Mouse (Mus musculus): ENCODE measurements around the gene Fdxr.

Fdxr gene

GRCm38 (mm10) chr11:115289885-115290284 lies 13.0 kb upstream of the Fdxr start:
- no peak for DNase-seq (ENCODE audit: low spot score)

GRCm38 (mm10) chr11:115288305-115288704 lies 11.5 kb upstream of the Fdxr start:
- DNase-seq (ENCODE audit: low spot score) = no peak

- DNase-seq (ENCODE audit: low spot score) = no peak
These were observed 10.5 kb upstream of the Fdxr start for GRCm38 (mm10) chr11:115287386-115287785.

GRCm38 (mm10) chr11:115286201-115286993 lies 9.5 kb upstream of the Fdxr start:
- no peak for DNase-seq (ENCODE audit: low spot score)

GRCm38 (mm10) chr11:115285282-115285681 lies 8.4 kb upstream of the Fdxr start:
- no peak for DNase-seq (ENCODE audit: low spot score)

- DNase-seq (ENCODE audit: low spot score) = no peak
These were observed 7.2 kb upstream of the Fdxr start for GRCm38 (mm10) chr11:115283891-115284620.

GRCm38 (mm10) chr11:115283486-115283765 lies 6.6 kb upstream of the Fdxr start:
- DNase-seq (ENCODE audit: low spot score) = no peak

GRCm38 (mm10) chr11:115282723-115283485 lies 6.1 kb upstream of the Fdxr start:
- no peak for DNase-seq (ENCODE audit: low spot score)

- no peak for DNase-seq (ENCODE audit: low spot score)
These were observed 5.4 kb upstream of the Fdxr start for GRCm38 (mm10) chr11:115282295-115282694.

GRCm38 (mm10) chr11:115279726-115280125 lies 2.9 kb upstream of the Fdxr start:
- DNase-seq (ENCODE audit: low spot score) = peak; percentile 71

- DNase-seq (ENCODE audit: low spot score) = no peak
These were observed 1.3 kb upstream of the Fdxr start for GRCm38 (mm10) chr11:115278176-115278575.

GRCm38 (mm10) chr11:115277604-115277975 lies 740 bp upstream of the Fdxr start:
- DNase-seq (ENCODE audit: low spot score) = no peak

- DNase-seq (ENCODE audit: low spot score) = no peak
These were observed 896 bp downstream of the Fdxr start for GRCm38 (mm10) chr11:115275954-115276353.

GRCm38 (mm10) chr11:115275509-115275908 lies 1.3 kb downstream of the Fdxr start:
- no peak for DNase-seq (ENCODE audit: low spot score)

GRCm38 (mm10) chr11:115274771-115275170 lies 2.1 kb downstream of the Fdxr start:
- no peak for DNase-seq (ENCODE audit: low spot score)

GRCm38 (mm10) chr11:115274178-115274577 lies 2.7 kb downstream of the Fdxr start:
- DNase-seq (ENCODE audit: low spot score) = no peak

- DNase-seq (ENCODE audit: low spot score) = no peak
These were observed 3.1 kb downstream of the Fdxr start for GRCm38 (mm10) chr11:115273735-115274134.

- no peak for DNase-seq (ENCODE audit: low spot score)
These were observed 3.9 kb downstream of the Fdxr start for GRCm38 (mm10) chr11:115272894-115273498.

- no peak for DNase-seq (ENCODE audit: low spot score)
These were observed 5.4 kb downstream of the Fdxr start for GRCm38 (mm10) chr11:115271481-115271880.

GRCm38 (mm10) chr11:115271052-115271451 lies 5.8 kb downstream of the Fdxr start:
- no peak for DNase-seq (ENCODE audit: low spot score)

GRCm38 (mm10) chr11:115270148-115270861 lies 6.5 kb downstream of the Fdxr start:
- DNase-seq (ENCODE audit: low spot score) = peak; percentile 66
